Mouse (Mus musculus) cerebellum, adult 9-10 months (tissue): ENCODE results near the gene Pagr1b.

Experiments used
- DNase-seq: peaks from one replicate; pipeline ENCODE4 v3.0.0; 2022

Pagr1b gene

GRCm38 (mm10) chr7:127019306-127019960 is 3.1 kb upstream of the Pagr1b start:
- peak; percentile 63 for DNase-seq

GRCm38 (mm10) chr7:127018416-127019305 is 2.4 kb upstream of the Pagr1b start:
- DNase-seq = peak; percentile 68

- DNase-seq = no peak
Measured at GRCm38 (mm10) chr7:127017950-127018345, 1.7 kb upstream of the Pagr1b start.

- peak; percentile 99 for DNase-seq
Measured at GRCm38 (mm10) chr7:127016971-127017949, 976 bp upstream of the Pagr1b start, which contains the start of gene Pagr1a. Pagr1a (minus strand) TSS chr7:127017352.

GRCm38 (mm10) chr7:127016486-127016938 is 228 bp upstream of the Pagr1b start:
- no peak for DNase-seq

- peak; percentile 87 for DNase-seq
Measured at GRCm38 (mm10) chr7:127016081-127016480, 203 bp downstream of the Pagr1b start.

GRCm38 (mm10) chr7:127014993-127015392 is 1.3 kb downstream of the Pagr1b start:
- DNase-seq = peak; percentile 53

GRCm38 (mm10) chr7:127014320-127014719 is 2.0 kb downstream of the Pagr1b start, which contains the start of gene Mvp:
Mvp (minus strand) TSS chr7:127014621.
- peak; percentile 78 for DNase-seq

- DNase-seq = peak; percentile 62
Measured at GRCm38 (mm10) chr7:127013385-127013784, 2.9 kb downstream of the Pagr1b start.

GRCm38 (mm10) chr7:127012845-127013244 is 3.4 kb downstream of the Pagr1b start:
- no peak for DNase-seq

GRCm38 (mm10) chr7:127012374-127012773 is 3.9 kb downstream of the Pagr1b start:
- peak; percentile 56 for DNase-seq

- DNase-seq = peak; percentile 64
Measured at GRCm38 (mm10) chr7:127011717-127012116, 4.6 kb downstream of the Pagr1b start.

GRCm38 (mm10) chr7:127011051-127011450 is 5.2 kb downstream of the Pagr1b start:
- no peak for DNase-seq

GRCm38 (mm10) chr7:127009307-127010085 is 6.8 kb downstream of the Pagr1b start:
- DNase-seq = peak; percentile 79

- peak; percentile 100 for DNase-seq
Measured at GRCm38 (mm10) chr7:127008239-127009019, 7.9 kb downstream of the Pagr1b start.

- peak; percentile 60 for DNase-seq
Measured at GRCm38 (mm10) chr7:127007313-127008024, 8.8 kb downstream of the Pagr1b start.

GRCm38 (mm10) chr7:127004122-127004875 is 12.0 kb downstream of the Pagr1b start:
- no peak for DNase-seq

GRCm38 (mm10) chr7:127003620-127004019 is 12.7 kb downstream of the Pagr1b start:
- no peak for DNase-seq

GRCm38 (mm10) chr7:126999568-126999967 is 16.7 kb downstream of the Pagr1b start:
- DNase-seq = no peak
